Mouse (Mus musculus) CD4-positive, CD25-positive, alpha-beta regulatory T cell, adult 4 months (primary cell): ENCODE measurements around the gene Igfbp4. TPM values are rescaled to one million over a fixed set of nuclear protein-coding genes. Genes with fewer than 3 reads are reported as not detected.
A peak's percentile ranks its signal among the peaks of the same experiment; 100 is the strongest.

Experiments
- ATAC-seq: one replicate; pipeline ENCODE4 v1.8.0; 2017
- polyA plus RNA-seq, 2 experiments: library from polyadenylated mRNA; unstranded; fragments of 100-300 nt; shearing (Covaris generic); gene quantifications; one replicate each; pipeline ENCODE4 v1.2.1; 2017

Gene Igfbp4
- polyA plus RNA-seq, 2 experiments from 2014 or later, result 12.6 to 20.7 TPM

GRCm38 (mm10) chr11:99042834-99043431, 1.9 kb downstream of the Igfbp4 start:
- peak; percentile 44 for ATAC-seq

GRCm38 (mm10) chr11:99043632-99044031, 2.6 kb downstream of the Igfbp4 start:
- no peak for ATAC-seq

- ATAC-seq, result no peak
These were observed 3.3 kb downstream of the Igfbp4 start for GRCm38 (mm10) chr11:99044306-99044705.

GRCm38 (mm10) chr11:99045159-99045889, 4.3 kb downstream of the Igfbp4 start:
- no peak for ATAC-seq

- ATAC-seq, result no peak
These were observed 6.1 kb downstream of the Igfbp4 start for GRCm38 (mm10) chr11:99047120-99047519.

GRCm38 (mm10) chr11:99047643-99048042, 6.6 kb downstream of the Igfbp4 start:
- no peak for ATAC-seq

- ATAC-seq, result no peak
These were observed 14.1 kb downstream of the Igfbp4 start for GRCm38 (mm10) chr11:99055143-99055542.

- ATAC-seq, result no peak
These were observed 14.8 kb downstream of the Igfbp4 start for GRCm38 (mm10) chr11:99055571-99056452.

- no peak for ATAC-seq
These were observed 19.4 kb downstream of the Igfbp4 start for GRCm38 (mm10) chr11:99060435-99060834.

GRCm38 (mm10) chr11:99062661-99063060, 21.6 kb downstream of the Igfbp4 start:
- no peak for ATAC-seq

- ATAC-seq, result no peak
These were observed 22.5 kb downstream of the Igfbp4 start for GRCm38 (mm10) chr11:99063406-99064131.

- ATAC-seq, result no peak
These were observed 24.3 kb downstream of the Igfbp4 start for GRCm38 (mm10) chr11:99065353-99065752.

GRCm38 (mm10) chr11:99065979-99066378, 24.9 kb downstream of the Igfbp4 start:
- peak; percentile 47 for ATAC-seq

GRCm38 (mm10) chr11:99067591-99067990, 26.5 kb downstream of the Igfbp4 start:
- ATAC-seq, result no peak

- ATAC-seq, result no peak
These were observed 27.4 kb downstream of the Igfbp4 start for GRCm38 (mm10) chr11:99068455-99068854.

GRCm38 (mm10) chr11:99071866-99072265, 30.8 kb downstream of the Igfbp4 start:
- no peak for ATAC-seq

GRCm38 (mm10) chr11:99073781-99074180, 32.7 kb downstream of the Igfbp4 start:
- no peak for ATAC-seq

GRCm38 (mm10) chr11:99076744-99077319, 35.8 kb downstream of the Igfbp4 start:
- ATAC-seq, result no peak

GRCm38 (mm10) chr11:99077869-99078268, 36.8 kb downstream of the Igfbp4 start:
- ATAC-seq, result no peak

GRCm38 (mm10) chr11:99080902-99081543, 40.0 kb downstream of the Igfbp4 start:
- no peak for ATAC-seq

- no peak for ATAC-seq
These were observed 40.5 kb downstream of the Igfbp4 start for GRCm38 (mm10) chr11:99081566-99081965.

- ATAC-seq, result no peak
These were observed 41.1 kb downstream of the Igfbp4 start for GRCm38 (mm10) chr11:99082098-99082497.
